Mouse (Mus musculus) thymus, adult 2 months (tissue): ENCODE results near the gene Cited2. TPM values are rescaled to one million over a fixed set of nuclear protein-coding genes. Genes with fewer than 3 reads are reported as not detected.
A peak's percentile ranks its signal among the peaks of the same experiment; 100 is the strongest.

Experiments
- DNase-seq: peaks from one replicate; pipeline ENCODE4 v3.0.0; 2021
- H3K27ac ChIP-seq: fragments of 200-500 bp; 2 replicates; pipeline ENCODE4 v1.5.1; 2012; ENCODE audit warnings: low read length, control low read depth; ENCODE audit not compliant: control insufficient read depth, insufficient read depth
- H3K27me3 ChIP-seq: fragments of 200-500 bp; 2 replicates; pipeline ENCODE4 v1.6.1; 2012; ENCODE audit warnings: mild to moderate bottlenecking, low read length, moderate library complexity, mixed read lengths; ENCODE audit not compliant: control insufficient read depth, insufficient read depth
- H3K36me3 ChIP-seq: fragments of 200-500 bp; 2 replicates; pipeline ENCODE4 v1.6.1; 2012; ENCODE audit warnings: mild to moderate bottlenecking, low read length, moderate library complexity; ENCODE audit not compliant: control insufficient read depth, insufficient read depth
- H3K4me1 ChIP-seq: fragments of 200-500 bp; replicated peaks from 2 replicates; pipeline ENCODE4 v1.6.1; 2012; ENCODE audit warnings: low read length; ENCODE audit not compliant: control insufficient read depth, insufficient read depth
- H3K4me3 ChIP-seq: fragments of 200-500 bp; 2 replicates; pipeline ENCODE4 v1.5.1; 2012; ENCODE audit warnings: mild to moderate bottlenecking, low read length, control low read depth, moderate library complexity; ENCODE audit not compliant: control insufficient read depth, insufficient read depth
- CTCF ChIP-seq: fragments of 200-500 bp; IDR thresholded peaks from 2 replicates; pipeline ENCODE4 v1.5.1; 2012; ENCODE audit warnings: mild to moderate bottlenecking, control low read depth, low read length, moderate library complexity, borderline replicate concordance; ENCODE audit not compliant: control insufficient read depth, poor library complexity, insufficient read depth; ENCODE audit errors: extremely low read depth
- POLR2A ChIP-seq: fragments of 200-500 bp; IDR thresholded peaks from 2 replicates; pipeline ENCODE4 v1.6.1; 2012; ENCODE audit warnings: mild to moderate bottlenecking, low read length, control low read depth, moderate library complexity; ENCODE audit not compliant: control insufficient read depth, poor library complexity, insufficient read depth; ENCODE audit errors: extremely low read depth
- WGBS: fragments of 180-500 bp; shearing (Covaris S2); methylation state at CpG from one replicate; pipeline ENCODE4 v1.1.7; 2018; 5-methylcytosine and 5-hydroxymethylcytosine counted together
- polyA plus RNA-seq: library from polyadenylated mRNA; depleted of rRNA; stranded (reverse); fragments of >200 nt; gene quantifications from 2 replicates; pipeline ENCODE4 v1.2.3, GENCODE M21; 2012; rRNA removed

Cited2 gene
- polyA plus RNA-seq: 42.8 and 53.7 TPM in 2 replicates

GRCm38 (mm10) chr10:17722653-17723410 is at the start of gene Cited2:
Gene Cited2, plus strand, starts transcription at chr10:17723218.
- peak; percentile 98 for DNase-seq
- peak; percentile 68; the same call in 1 of the 2 replicates for TF ChIP-seq CTCF
- peak; percentile 99 for TF ChIP-seq POLR2A
- H3K4me1 ChIP-seq: peaks cover 6% of the 10 kb centered on the region; the same call in 1 of the 2 replicates
- peak within 1 kb of the TSS; percentile 84 for H3K4me3 ChIP-seq
- no peaks in the 10 kb centered on the region for H3K27me3 ChIP-seq
- H3K27ac ChIP-seq: peak within 1 kb of the TSS; percentile 98
- H3K36me3 ChIP-seq: no peaks in the 10 kb centered on the region
- under 1% methylated on average over 55 of the region's 55 CpGs for WGBS

GRCm38 (mm10) chr10:17674454-17674853 is 48.6 kb upstream of the Cited2 start:
- TF ChIP-seq CTCF: no peak
- TF ChIP-seq POLR2A: no peak
- H3K4me1 ChIP-seq: no peaks in the 10 kb centered on the region
- WGBS: 95% methylated on average over 5 of the region's 5 CpGs
- H3K27me3 ChIP-seq: no peaks in the 10 kb centered on the region
- no peaks in the 10 kb centered on the region for H3K36me3 ChIP-seq
- no peak for DNase-seq
- H3K4me3 ChIP-seq: no peak overlapping the region
- H3K27ac ChIP-seq: no peak overlapping the region

DNA sequence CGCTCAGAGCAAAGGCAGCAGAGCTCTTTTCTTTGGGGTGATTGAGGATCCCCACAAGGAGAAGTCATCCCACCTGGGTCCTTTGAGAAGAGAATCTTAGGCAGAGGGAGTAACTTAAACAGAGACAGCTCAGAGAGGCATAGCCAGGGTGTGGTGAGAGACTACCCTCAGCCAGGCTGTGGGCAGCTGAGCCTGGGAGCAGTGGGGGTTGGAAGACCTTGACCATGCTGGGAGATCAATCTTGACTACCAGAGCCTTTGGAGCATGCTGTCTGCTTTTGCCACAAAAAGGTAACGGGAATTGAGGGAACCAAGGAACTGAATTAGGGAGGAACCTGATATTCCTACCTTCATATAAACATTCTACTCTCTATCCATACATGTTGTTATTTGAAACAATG is 48.1 kb upstream of the Cited2 start:
- no peaks in the 10 kb centered on the region for H3K36me3 ChIP-seq
- no peak for DNase-seq
- no peaks in the 10 kb centered on the region for H3K27me3 ChIP-seq
- TF ChIP-seq CTCF (no peak), POLR2A (no peak)
- H3K4me3 ChIP-seq: no peak overlapping the region
- no peaks in the 10 kb centered on the region for H3K4me1 ChIP-seq
- H3K27ac ChIP-seq: no peak overlapping the region
- 93% methylated on average over 2 of the region's 2 CpGs for WGBS

GRCm38 (mm10) chr10:17676464-17676863 is 46.6 kb upstream of the Cited2 start:
- H3K27ac ChIP-seq: no peak overlapping the region
- TF ChIP-seq POLR2A (no peak), CTCF (no peak)
- no peaks in the 10 kb centered on the region for H3K4me1 ChIP-seq
- H3K27me3 ChIP-seq: no peaks in the 10 kb centered on the region
- 91% methylated on average over 3 of the region's 3 CpGs for WGBS
- H3K36me3 ChIP-seq: no peaks in the 10 kb centered on the region
- no peak overlapping the region for H3K4me3 ChIP-seq
- DNase-seq: no peak

DNA sequence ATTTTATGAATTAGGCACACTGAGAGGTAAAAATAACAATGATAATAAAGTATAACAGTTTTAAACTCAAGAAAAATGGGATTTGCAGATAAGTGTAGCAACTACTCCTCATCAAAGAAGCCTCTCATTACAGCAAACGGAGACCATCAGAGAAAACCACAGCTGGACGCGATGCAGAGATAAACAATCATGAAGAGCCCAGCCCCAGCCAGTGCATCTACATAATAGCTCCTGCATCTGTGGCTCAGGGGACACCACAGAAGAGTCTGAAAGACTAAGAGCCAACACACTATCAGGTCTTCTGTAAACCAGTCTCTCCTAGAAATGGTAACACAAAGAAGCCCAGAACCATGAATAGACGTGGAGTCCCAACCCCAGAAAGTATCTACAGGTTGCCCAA is 45.7 kb upstream of the Cited2 start:
- DNase-seq: no peak
- Histone ChIP-seq H3K27me3 (no peaks in the 10 kb centered on the region), H3K4me1 (no peaks in the 10 kb centered on the region), H3K36me3 (no peaks in the 10 kb centered on the region), H3K27ac (no peak overlapping the region), H3K4me3 (no peak overlapping the region)
- TF ChIP-seq CTCF: no peak
- no peak for TF ChIP-seq POLR2A
- 75% methylated on average over 4 of the region's 4 CpGs for WGBS

GRCm38 (mm10) chr10:17680432-17681382 is 42.3 kb upstream of the Cited2 start:
- 0 out of 2 replicates have a peak, but pooled peaks cover 2% of the 10 kb centered on the region for H3K4me1 ChIP-seq
- H3K27ac ChIP-seq: no peak overlapping the region
- no peak for TF ChIP-seq POLR2A
- no peak for TF ChIP-seq CTCF
- no peaks in the 10 kb centered on the region for H3K36me3 ChIP-seq
- DNase-seq: no peak
- 89% methylated on average over 8 of the region's 8 CpGs for WGBS
- H3K27me3 ChIP-seq: no peaks in the 10 kb centered on the region
- H3K4me3 ChIP-seq: no peak overlapping the region
